Mouse (Mus musculus) erythroblast, embryonic 14.5 days (primary cell): ENCODE results near the gene Ttyh3. TPM values are rescaled to one million over a fixed set of nuclear protein-coding genes. Genes with fewer than 3 reads are reported as not detected.

ENCODE experiments used
- H3K27me3 ChIP-seq: 2 replicates; pipeline ENCODE4 v1.6.1; 2012; ENCODE audit warnings: inconsistent platforms; ENCODE audit not compliant: control insufficient read depth
- H3K36me3 ChIP-seq: 2 replicates; pipeline ENCODE4 v1.6.1; 2012; ENCODE audit warnings: mild to moderate bottlenecking, inconsistent platforms; ENCODE audit not compliant: control insufficient read depth
- H3K4me1 ChIP-seq: 2 replicates; pipeline ENCODE4 v1.6.1; 2012; ENCODE audit warnings: inconsistent platforms; ENCODE audit not compliant: control insufficient read depth
- H3K4me3 ChIP-seq: replicated peaks from 2 replicates; pipeline ENCODE3; 2012; ENCODE audit warnings: moderate library complexity, mild to moderate bottlenecking, inconsistent platforms
- H3K9me3 ChIP-seq: 2 replicates; pipeline ENCODE4 v1.6.1; 2012; ENCODE audit warnings: low read length, inconsistent platforms, mixed read lengths; ENCODE audit not compliant: control insufficient read depth
- GATA1 ChIP-seq: IDR thresholded peaks from 2 replicates; pipeline ENCODE4 v1.6.1; 2012; ENCODE audit warnings: low read length, inconsistent platforms, mixed read lengths
- TAL1 ChIP-seq: IDR thresholded peaks from 3 replicates; pipeline ENCODE4 v1.6.1; 2012; ENCODE audit warnings: low read length, inconsistent platforms, mixed read lengths
- polyA plus RNA-seq: library from polyadenylated mRNA; stranded (reverse); fragments of >175 nt; gene quantifications from 2 replicates; pipeline ENCODE4 v1.2.3, GENCODE M21; 2012

Ttyh3 gene
- polyA plus RNA-seq, 1 experiment = 8.9 TPM

- peaks cover 15% of the 10 kb centered on the region for H3K9me3 ChIP-seq
- peaks cover 42% of the 10 kb centered on the region for H3K36me3 ChIP-seq
- peak overlapping the region; percentile 83 for H3K4me3 ChIP-seq
- peaks cover 91% of the 10 kb centered on the region for H3K4me1 ChIP-seq
- peaks cover 84% of the 10 kb centered on the region for H3K27me3 ChIP-seq
- no peak for TF ChIP-seq GATA1
- no peak for TF ChIP-seq TAL1
Observed at GRCm38 (mm10) chr5:140608634-140609015, 40.2 kb downstream of the Ttyh3 start.

GRCm38 (mm10) chr5:140607836-140608633 lies 40.8 kb downstream of the Ttyh3 start:
- Histone ChIP-seq H3K9me3 (peaks cover 15% of the 10 kb centered on the region), H3K4me3 (peak overlapping the region; percentile 83), H3K36me3 (peaks cover 36% of the 10 kb centered on the region), H3K4me1 (peaks cover 87% of the 10 kb centered on the region), H3K27me3 (peaks cover 89% of the 10 kb centered on the region)
- no peak for TF ChIP-seq GATA1

GRCm38 (mm10) chr5:140607001-140607835 lies 41.6 kb downstream of the Ttyh3 start, which contains the start of gene Lfng:
Gene Lfng, plus strand, starts transcription at chr5:140607320.
- TF ChIP-seq GATA1 (no peak), TAL1 (no peak)
- peak within 1 kb of the TSS; percentile 83 for H3K4me3 ChIP-seq
- peaks cover 79% of the 10 kb centered on the region for H3K4me1 ChIP-seq
- peaks cover 28% of the 10 kb centered on the region for H3K36me3 ChIP-seq
- H3K27me3 ChIP-seq = peaks cover 91% of the 10 kb centered on the region
- peaks cover 9% of the 10 kb centered on the region; the same call in 1 of the 2 replicates for H3K9me3 ChIP-seq

GRCm38 (mm10) chr5:140606386-140606785 lies 42.4 kb downstream of the Ttyh3 start:
- Histone ChIP-seq H3K4me3 (peak overlapping the region; percentile 83), H3K27me3 (peaks cover 92% of the 10 kb centered on the region), H3K9me3 (peaks cover 7% of the 10 kb centered on the region; the same call in 1 of the 2 replicates), H3K36me3 (peaks cover 19% of the 10 kb centered on the region), H3K4me1 (peaks cover 71% of the 10 kb centered on the region)
- no peak for TF ChIP-seq TAL1
- TF ChIP-seq GATA1 = no peak

- TF ChIP-seq GATA1 (no peak), TAL1 (no peak)
- H3K36me3 ChIP-seq = peaks cover 8% of the 10 kb centered on the region
- H3K27me3 ChIP-seq = peaks cover 92% of the 10 kb centered on the region
- H3K4me3 ChIP-seq = no peak overlapping the region
- peaks cover 7% of the 10 kb centered on the region; the same call in 1 of the 2 replicates for H3K9me3 ChIP-seq
- peaks cover 59% of the 10 kb centered on the region for H3K4me1 ChIP-seq
Observed at GRCm38 (mm10) chr5:140605228-140605627, 43.6 kb downstream of the Ttyh3 start.

GRCm38 (mm10) chr5:140604386-140604785 lies 44.4 kb downstream of the Ttyh3 start:
- Histone ChIP-seq H3K27me3 (peaks cover 91% of the 10 kb centered on the region), H3K4me1 (peaks cover 55% of the 10 kb centered on the region), H3K9me3 (peaks cover 7% of the 10 kb centered on the region; the same call in 1 of the 2 replicates), H3K36me3 (peaks cover 2% of the 10 kb centered on the region), H3K4me3 (no peak overlapping the region)
- TF ChIP-seq TAL1 (no peak), GATA1 (no peak)

GRCm38 (mm10) chr5:140602540-140602939 lies 46.3 kb downstream of the Ttyh3 start:
- Histone ChIP-seq H3K9me3 (peaks cover 7% of the 10 kb centered on the region; the same call in 1 of the 2 replicates), H3K36me3 (no peaks in the 10 kb centered on the region), H3K4me3 (no peak overlapping the region), H3K4me1 (peaks cover 51% of the 10 kb centered on the region), H3K27me3 (peaks cover 79% of the 10 kb centered on the region)
- TF ChIP-seq GATA1 (no peak), TAL1 (no peak)

GRCm38 (mm10) chr5:140601712-140602111 lies 47.1 kb downstream of the Ttyh3 start:
- Histone ChIP-seq H3K9me3 (0 out of 2 replicates have a peak, but pooled peaks cover 3% of the 10 kb centered on the region), H3K4me3 (no peak overlapping the region), H3K4me1 (peaks cover 51% of the 10 kb centered on the region), H3K36me3 (no peaks in the 10 kb centered on the region), H3K27me3 (peaks cover 71% of the 10 kb centered on the region)
- TF ChIP-seq TAL1 (no peak), GATA1 (no peak)

GRCm38 (mm10) chr5:140599939-140600338 lies 48.9 kb downstream of the Ttyh3 start:
- H3K4me3 ChIP-seq = no peak overlapping the region
- H3K36me3 ChIP-seq = no peaks in the 10 kb centered on the region
- TF ChIP-seq TAL1 (no peak), GATA1 (no peak)
- peaks cover 53% of the 10 kb centered on the region for H3K27me3 ChIP-seq
- peaks cover 52% of the 10 kb centered on the region for H3K4me1 ChIP-seq
- no peaks in the 10 kb centered on the region for H3K9me3 ChIP-seq
